ENCODE assay signal across 17 mouse cellular contexts in genomic region chr1:91820531-91820930, GRCm38 (mm10). TPM values are rescaled to one million over a fixed set of nuclear protein-coding genes. Genes with fewer than 3 reads are reported as not detected.
"Had no signal": no experiment of that assay in that cellular context is flagged by ENCODE, and none has a peak within 500 bp of the region (broad histone marks: within the 10 kb centered on the region; RNA-seq: fewer than 3 reads in every experiment).

No protein-coding gene starts in this region.

- DNase-seq: kidney, adult 2 months; kidney, postnatal 14 days; lung, postnatal 14 days; right cerebral cortex, adult 18-20 months; spleen, adult 18-20 months; thymus, adult 2 months; thymus, postnatal 25 days had no signal

- H3K4me2 ChIP-seq: kidney, embryonic 15.5 days; limb, embryonic 15.5 days; liver, embryonic 12.5 days; lung, embryonic 15.5 days; midbrain, embryonic 12.5 days; neural tube, embryonic 12.5 days; stomach, embryonic 15.5 days had no signal

- H3K27ac ChIP-seq: kidney, embryonic 15.5 days; liver, embryonic 12.5 days; lung, embryonic 15.5 days; midbrain, embryonic 12.5 days; neural tube, embryonic 12.5 days; stomach, embryonic 15.5 days had no signal

- ATAC-seq: liver, embryonic 12.5 days had no signal

- H3K27me3 ChIP-seq: limb, embryonic 15.5 days; liver, embryonic 12.5 days; lung, embryonic 15.5 days; midbrain, embryonic 12.5 days; neural tube, embryonic 12.5 days; stomach, embryonic 15.5 days had no signal

- H3K9ac ChIP-seq: kidney, embryonic 15.5 days; limb, embryonic 15.5 days; liver, embryonic 12.5 days; lung, embryonic 15.5 days; midbrain, embryonic 12.5 days; neural tube, embryonic 12.5 days; stomach, embryonic 15.5 days had no signal

- H3K9me3 ChIP-seq: kidney, embryonic 15.5 days; limb, embryonic 15.5 days; liver, embryonic 12.5 days; lung, embryonic 15.5 days; midbrain, embryonic 12.5 days; neural tube, embryonic 12.5 days; stomach, embryonic 15.5 days had no signal

- H3K4me3 ChIP-seq: kidney, embryonic 15.5 days; limb, embryonic 15.5 days; liver, embryonic 12.5 days; lung, embryonic 15.5 days; midbrain, embryonic 12.5 days; myocyte; neural tube, embryonic 12.5 days; stomach, embryonic 15.5 days had no signal

- H3K36me3 ChIP-seq: kidney, embryonic 15.5 days; limb, embryonic 15.5 days; liver, embryonic 12.5 days; lung, embryonic 15.5 days; midbrain, embryonic 12.5 days; neural tube, embryonic 12.5 days; stomach, embryonic 15.5 days had no signal

- H3K4me1 ChIP-seq: liver, embryonic 12.5 days; midbrain, embryonic 12.5 days had no signal

RNA-seq across cellular contexts. Expression of gene Twist2, which starts 19.3 kb away (rescaled TPM):
- total RNA-seq: megakaryocyte-erythroid progenitor cell, adult 5-6 weeks had no signal
- polyA plus RNA-seq: liver, embryonic 16.5 days had no signal
